In genomic region chr12:33332046-33332445, GRCm38 (mm10) we compare ENCODE assay signal across 12 mouse cellular contexts.
"Had no signal": no experiment of that assay in that cellular context is flagged by ENCODE, and none has a peak within 500 bp of the region (broad histone marks: within the 10 kb centered on the region; RNA-seq: fewer than 3 reads in every experiment).

No protein-coding gene starts in this region.

- H3K27ac ChIP-seq: kidney, embryonic 15.5 days; limb, embryonic 10.5 days; liver, embryonic 12.5 days had no signal

- H3K9ac ChIP-seq: kidney, embryonic 15.5 days; liver, embryonic 12.5 days had no signal

- H3K4me2 ChIP-seq: kidney, embryonic 15.5 days; liver, embryonic 12.5 days had no signal

- H3K4me3 ChIP-seq: kidney, embryonic 15.5 days; limb, embryonic 10.5 days; liver, embryonic 12.5 days had no signal

- ATAC-seq: intestine, embryonic 16.5 days; liver, embryonic 12.5 days; lung, postnatal 0 days; midbrain, embryonic 16.5 days had no signal

- DNase-seq: kidney, adult 2 months; kidney, postnatal 14 days; lung, adult 2 months; lung, postnatal 36 days; thymus, adult 18-20 months; thymus, postnatal 25 days had no signal

- H3K4me1 ChIP-seq: kidney, embryonic 15.5 days had no signal

- H3K9me3 ChIP-seq: kidney, embryonic 15.5 days; limb, embryonic 10.5 days; liver, embryonic 12.5 days had no signal

- H3K27me3 ChIP-seq: kidney, embryonic 15.5 days; liver, embryonic 12.5 days had no signal

- H3K36me3 ChIP-seq: limb, embryonic 10.5 days had no signal
